Mouse (Mus musculus): ENCODE data around the gene Sv2c. TPM values are rescaled to one million over a fixed set of nuclear protein-coding genes. Genes with fewer than 3 reads are reported as not detected.
"Not testable (repeated sequence)": the region's sequence is repeated elsewhere in the genome, so short reads cannot be mapped to it uniquely, and the experiment has no call there.

The Sv2c gene
- polyA plus RNA-seq, 1 experiment from 2014 or later = 2.0 TPM

GRCm38 (mm10) chr13:96126669-96127068, 5.7 kb downstream of the Sv2c start:
- no peak overlapping the region for H3K4me2 ChIP-seq (replicated peaks)
- no peak overlapping the region for H3K9ac ChIP-seq (replicated peaks)
- no peak for ATAC-seq (ENCODE audit: low FRiP score, low read depth)
- no peaks in the 10 kb centered on the region for H3K9me3 ChIP-seq
- no peak overlapping the region for H3K27ac ChIP-seq (replicated peaks)
- 86% methylated on average over 6 of the region's 6 CpGs for WGBS
- no peaks in the 10 kb centered on the region for H3K36me3 ChIP-seq
- H3K27me3 ChIP-seq = peaks cover 30% of the 10 kb centered on the region
- no peak overlapping the region for H3K4me3 ChIP-seq
- H3K4me1 ChIP-seq = peaks cover 8% of the 10 kb centered on the region

DNA sequence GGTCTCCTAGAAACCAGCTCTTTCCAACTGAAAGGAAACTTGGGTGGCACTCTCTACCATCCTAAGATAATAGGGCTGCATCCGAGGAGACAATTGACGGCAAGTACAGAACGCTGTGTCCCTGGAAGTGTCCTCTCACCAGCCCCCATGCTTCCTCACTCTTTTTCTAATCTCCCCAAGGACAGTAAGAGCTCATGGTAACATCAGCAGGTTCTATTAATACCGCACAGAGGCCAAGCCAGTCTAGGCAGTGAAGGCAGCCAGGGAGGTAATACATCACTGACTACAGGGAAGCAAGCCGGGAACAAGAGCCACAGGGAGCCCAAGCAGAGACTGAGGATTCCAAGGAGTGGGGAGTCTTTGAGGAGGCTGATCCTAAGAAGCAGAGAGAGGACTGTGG, 7.4 kb downstream of the Sv2c start:
- H3K9me3 ChIP-seq = no peaks in the 10 kb centered on the region
- H3K9ac ChIP-seq (replicated peaks) = no peak overlapping the region
- H3K27ac ChIP-seq (replicated peaks) = no peak overlapping the region
- H3K4me1 ChIP-seq = no peaks in the 10 kb centered on the region
- H3K36me3 ChIP-seq = no peaks in the 10 kb centered on the region
- no peak overlapping the region for H3K4me3 ChIP-seq
- H3K27me3 ChIP-seq = peaks cover 14% of the 10 kb centered on the region
- WGBS = 71% methylated on average over 5 of the region's 5 CpGs
- ATAC-seq (ENCODE audit: low FRiP score, low read depth) = no peak
- no peak overlapping the region for H3K4me2 ChIP-seq (replicated peaks)

- Histone ChIP-seq H3K9me3 (no peaks in the 10 kb centered on the region), H3K4me2 (replicated peaks) (no peak overlapping the region), H3K27me3 (no peaks in the 10 kb centered on the region), H3K9ac (replicated peaks) (no peak overlapping the region), H3K27ac (replicated peaks) (no peak overlapping the region), H3K4me1 (no peaks in the 10 kb centered on the region), H3K36me3 (no peaks in the 10 kb centered on the region), H3K4me3 (no peak overlapping the region)
- ATAC-seq (ENCODE audit: low FRiP score, low read depth) = no peak
- WGBS = 81% methylated on average over 2 of the region's 2 CpGs
These were observed 19.7 kb downstream of the Sv2c start for GRCm38 (mm10) chr13:96112711-96113110.

- Histone ChIP-seq H3K27me3 (no peaks in the 10 kb centered on the region), H3K9me3 (no peaks in the 10 kb centered on the region), H3K27ac (replicated peaks) (no peak overlapping the region), H3K4me1 (no peaks in the 10 kb centered on the region), H3K36me3 (no peaks in the 10 kb centered on the region), H3K4me3 (no peak overlapping the region), H3K4me2 (replicated peaks) (no peak overlapping the region), H3K9ac (replicated peaks) (no peak overlapping the region)
- WGBS = 65% methylated on average over 3 of the region's 3 CpGs
- ATAC-seq (ENCODE audit: low FRiP score, low read depth) = no peak
These were observed 21.6 kb downstream of the Sv2c start for GRCm38 (mm10) chr13:96110767-96111166.

GRCm38 (mm10) chr13:96106367-96106766, 26.0 kb downstream of the Sv2c start:
- no peaks in the 10 kb centered on the region for H3K4me1 ChIP-seq
- H3K4me3 ChIP-seq = no peak overlapping the region
- WGBS = 83% methylated on average over 4 of the region's 4 CpGs
- H3K27me3 ChIP-seq = no peaks in the 10 kb centered on the region
- H3K4me2 ChIP-seq (replicated peaks) = no peak overlapping the region
- no peak overlapping the region for H3K9ac ChIP-seq (replicated peaks)
- no peaks in the 10 kb centered on the region for H3K9me3 ChIP-seq
- ATAC-seq (ENCODE audit: low FRiP score, low read depth) = no peak
- H3K36me3 ChIP-seq = no peaks in the 10 kb centered on the region
- no peak overlapping the region for H3K27ac ChIP-seq (replicated peaks)

- ATAC-seq (ENCODE audit: low FRiP score, low read depth) = no peak
- Histone ChIP-seq H3K27ac (replicated peaks) (no peak overlapping the region), H3K27me3 (no peaks in the 10 kb centered on the region), H3K4me3 (no peak overlapping the region), H3K36me3 (no peaks in the 10 kb centered on the region), H3K9me3 (no peaks in the 10 kb centered on the region), H3K4me1 (no peaks in the 10 kb centered on the region), H3K9ac (replicated peaks) (no peak overlapping the region), H3K4me2 (replicated peaks) (no peak overlapping the region)
- WGBS = 70% methylated on average over 4 of the region's 4 CpGs
These were observed 41.4 kb downstream of the Sv2c start for GRCm38 (mm10) chr13:96090929-96091328.

GRCm38 (mm10) chr13:96085581-96086302, 46.6 kb downstream of the Sv2c start:
- no peaks in the 10 kb centered on the region for H3K27me3 ChIP-seq
- H3K9ac ChIP-seq (replicated peaks) = no peak overlapping the region
- H3K4me3 ChIP-seq = no peak overlapping the region
- WGBS = 87% methylated on average over 7 of the region's 7 CpGs
- H3K4me2 ChIP-seq (replicated peaks) = no peak overlapping the region
- no peaks in the 10 kb centered on the region for H3K4me1 ChIP-seq
- ATAC-seq (ENCODE audit: low FRiP score, low read depth) = no peak
- no peaks in the 10 kb centered on the region for H3K36me3 ChIP-seq
- no peaks in the 10 kb centered on the region for H3K9me3 ChIP-seq
- no peak overlapping the region for H3K27ac ChIP-seq (replicated peaks)

- ATAC-seq (ENCODE audit: low FRiP score, low read depth); H3K4me1 ChIP-seq; H3K9ac ChIP-seq (replicated peaks); H3K27me3 ChIP-seq; H3K27ac ChIP-seq (replicated peaks); H3K4me2 ChIP-seq (replicated peaks); H3K4me3 ChIP-seq; H3K9me3 ChIP-seq; H3K36me3 ChIP-seq: not testable (repeated sequence)
- 100% methylated on average over 1 of the region's 1 CpGs for WGBS
These were observed 50.6 kb downstream of the Sv2c start, which contains the start of gene Gm17190 for GRCm38 (mm10) chr13:96081754-96082153. TSS of gene Gm17190 (plus strand) at chr13:96082054.

GRCm38 (mm10) chr13:96081276-96081675, 51.1 kb downstream of the Sv2c start, which contains the start of gene Gm20075:
TSS of gene Gm20075 (minus strand) at chr13:96081376.
- H3K27ac ChIP-seq (replicated peaks); H3K27me3 ChIP-seq; H3K36me3 ChIP-seq; H3K4me2 ChIP-seq (replicated peaks); H3K9ac ChIP-seq (replicated peaks); H3K9me3 ChIP-seq; H3K4me1 ChIP-seq; ATAC-seq (ENCODE audit: low FRiP score, low read depth); H3K4me3 ChIP-seq: not testable (repeated sequence)
- WGBS = 88% methylated on average over 3 of the region's 3 CpGs

GRCm38 (mm10) chr13:96073555-96073954, 58.8 kb downstream of the Sv2c start:
- no peaks in the 10 kb centered on the region for H3K36me3 ChIP-seq
- H3K9me3 ChIP-seq = no peaks in the 10 kb centered on the region
- ATAC-seq (ENCODE audit: low FRiP score, low read depth) = no peak
- H3K9ac ChIP-seq (replicated peaks) = no peak overlapping the region
- 67% methylated on average over 8 of the region's 8 CpGs for WGBS
- no peaks in the 10 kb centered on the region for H3K4me1 ChIP-seq
- no peak overlapping the region for H3K27ac ChIP-seq (replicated peaks)
- no peak overlapping the region for H3K4me2 ChIP-seq (replicated peaks)
- H3K27me3 ChIP-seq = no peaks in the 10 kb centered on the region
- no peak overlapping the region for H3K4me3 ChIP-seq

DNA sequence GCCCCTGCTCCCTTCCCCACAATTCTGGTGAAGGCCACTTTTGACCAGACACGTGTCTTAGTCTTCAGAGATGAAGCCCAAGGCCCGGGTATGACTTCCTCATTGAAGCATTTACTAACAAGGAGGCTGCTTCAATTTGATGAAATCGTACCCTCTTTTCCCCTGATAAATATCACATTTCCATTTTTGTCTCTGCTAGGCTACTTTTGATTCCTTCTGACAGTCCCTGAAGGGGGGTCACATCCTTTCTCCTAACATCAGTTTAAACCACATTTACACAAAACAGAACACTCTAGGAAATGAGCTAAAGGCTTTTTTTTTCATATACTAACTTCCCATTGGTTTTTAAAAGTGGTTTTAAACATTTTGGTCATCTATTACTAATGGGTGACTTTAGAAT, 79.6 kb downstream of the Sv2c start:
- Histone ChIP-seq H3K27ac (replicated peaks) (no peak overlapping the region), H3K4me3 (no peak overlapping the region), H3K4me2 (replicated peaks) (no peak overlapping the region), H3K4me1 (no peaks in the 10 kb centered on the region), H3K9me3 (no peaks in the 10 kb centered on the region), H3K27me3 (no peaks in the 10 kb centered on the region), H3K9ac (replicated peaks) (no peak overlapping the region), H3K36me3 (no peaks in the 10 kb centered on the region)
- no peak for ATAC-seq (ENCODE audit: low FRiP score, low read depth)
- 92% methylated on average over 3 of the region's 3 CpGs for WGBS

- H3K9me3 ChIP-seq = no peaks in the 10 kb centered on the region
- no peak overlapping the region for H3K4me3 ChIP-seq
- no peak for ATAC-seq (ENCODE audit: low FRiP score, low read depth)
- H3K9ac ChIP-seq (replicated peaks) = no peak overlapping the region
- no peak overlapping the region for H3K27ac ChIP-seq (replicated peaks)
- no peaks in the 10 kb centered on the region for H3K4me1 ChIP-seq
- H3K36me3 ChIP-seq = no peaks in the 10 kb centered on the region
- H3K4me2 ChIP-seq (replicated peaks) = no peak overlapping the region
- WGBS = 44% methylated on average over 5 of the region's 5 CpGs
- H3K27me3 ChIP-seq = no peaks in the 10 kb centered on the region
These were observed 87.0 kb downstream of the Sv2c start for GRCm38 (mm10) chr13:96045396-96045795.
